Mouse (Mus musculus) small intestine, adult 2 months (tissue): Measurements from ENCODE around the gene Gm10720.
"Not testable (repeated sequence)": the region's sequence is repeated elsewhere in the genome, so short reads cannot be mapped to it uniquely, and the experiment has no call there.

Experiments
- CTCF ChIP-seq: fragments of 200-500 bp; IDR thresholded peaks from 2 replicates; pipeline ENCODE4 v1.5.1; 2012; ENCODE audit warnings: low read depth, mild to moderate bottlenecking, control low read depth, inconsistent platforms, low read length, moderate library complexity, mixed read lengths; ENCODE audit not compliant: insufficient replicate concordance, insufficient read length; ENCODE audit errors: extremely low read depth
- POLR2A ChIP-seq: fragments of 200-500 bp; IDR thresholded peaks from 2 replicates; pipeline ENCODE4 v1.6.1; 2012; ENCODE audit warnings: low read depth, mild to moderate bottlenecking, control low read depth, inconsistent platforms, low read length, moderate library complexity

DNA sequence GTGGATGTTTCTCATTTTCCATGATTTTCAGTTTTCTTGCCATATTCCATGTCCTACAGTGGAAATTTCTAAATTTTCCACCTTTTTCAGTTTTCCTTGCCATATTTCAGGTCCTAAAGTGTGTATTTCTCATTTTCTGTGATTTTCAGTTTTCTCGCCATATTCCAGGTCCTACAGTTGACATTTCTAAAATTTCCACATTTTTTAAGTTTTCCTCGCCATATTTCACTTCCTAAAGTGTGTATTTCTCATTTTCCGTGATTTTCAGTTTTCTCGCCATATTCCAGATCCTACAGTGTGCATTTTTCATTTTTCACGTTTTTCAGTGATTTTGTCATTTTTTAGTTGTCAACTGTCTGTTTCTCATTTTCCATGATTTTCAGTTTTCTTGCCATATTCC is 6.1 kb upstream of the Gm10720 start:
- TF ChIP-seq CTCF, POLR2A: not testable (repeated sequence)
